Mouse (Mus musculus): ENCODE measurements around the gene R3hdm2.

DNA sequence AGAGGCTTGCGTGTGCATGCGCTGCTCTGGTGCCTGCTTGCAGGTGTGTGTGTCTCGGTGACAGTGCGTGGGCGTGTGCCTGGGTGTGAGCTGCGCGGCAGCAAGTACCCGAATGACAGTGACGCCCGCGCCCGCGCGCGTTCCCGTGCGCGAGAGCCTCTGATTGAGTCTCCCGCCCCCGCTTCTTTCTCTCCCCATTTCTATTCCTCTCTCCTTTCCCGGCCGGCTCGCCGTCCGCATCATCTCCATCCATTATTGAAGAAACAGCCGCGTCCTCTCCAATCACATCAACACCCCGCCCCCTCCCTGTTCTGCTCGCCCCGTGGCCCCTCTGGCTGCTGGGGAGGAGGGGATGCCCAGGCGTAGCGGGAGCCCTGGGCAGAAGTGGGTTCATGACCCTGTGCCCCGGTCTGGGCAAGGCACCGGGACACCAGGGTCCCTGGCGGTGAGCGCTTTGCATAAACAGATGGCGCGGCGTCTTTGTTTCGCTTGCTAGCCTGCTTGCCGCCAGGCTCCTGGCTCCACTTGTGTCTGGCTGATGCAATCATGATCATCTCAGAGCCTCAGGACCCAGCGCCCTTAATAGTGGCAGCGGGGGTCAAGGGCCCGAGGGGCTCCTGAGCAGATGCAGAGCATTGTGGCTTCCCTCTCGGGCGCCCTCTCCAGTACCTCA lies 131.6 kb downstream of the R3hdm2 start:
- no peak for TF ChIP-seq POLR2A (IDR thresholded peaks at IDR 0.05; ENCODE audit: control insufficient read depth, extremely low read depth, insufficient read depth, low read length, poor library complexity)
- no peak for TF ChIP-seq CTCF (IDR thresholded peaks at IDR 0.05; ENCODE audit: borderline replicate concordance, control insufficient read depth, extremely low read depth, insufficient read depth, low read length, poor library complexity)

All from thymus, adult 2 months (tissue).